Comparison of ENCODE assay signal across 26 mouse cellular contexts in genomic region chr9:15527846-15528245, GRCm38 (mm10). TPM values are rescaled to one million over a fixed set of nuclear protein-coding genes. Genes with fewer than 3 reads are reported as not detected.
DNase-seq lines count a peak whose midpoint lies in the region; TF ChIP-seq lines count a peak whose summit lies in the region.
"Had no signal": no experiment of that assay in that cellular context is flagged by ENCODE, and none has a peak within 500 bp of the region (broad histone marks: within the 10 kb centered on the region; RNA-seq: fewer than 3 reads in every experiment).

No protein-coding gene starts in this region.

- no peaks in the 10 kb centered on the region for H3K27me3 ChIP-seq in heart, adult 2 months (ENCODE audit: control insufficient read depth, insufficient read depth, low read length)
- H3K27me3 ChIP-seq: CH12.LX; embryonic facial prominence, embryonic 12.5 days; embryonic facial prominence, embryonic 15.5 days; forebrain, embryonic 12.5 days; forebrain, embryonic 15.5 days; hindbrain, embryonic 13.5 days; intestine, embryonic 15.5 days; Patski had no signal

- H3K4me3 ChIP-seq in heart, adult 2 months: no peak overlapping the region
- H3K4me3 ChIP-seq in brown adipose tissue, adult 24 weeks (ENCODE audit: insufficient read depth, low read depth, low read length): no peak overlapping the region
- H3K4me3 ChIP-seq: embryonic facial prominence, embryonic 12.5 days; embryonic facial prominence, embryonic 15.5 days; forebrain, embryonic 12.5 days; forebrain, embryonic 15.5 days; hindbrain, embryonic 10.5 days; hindbrain, embryonic 13.5 days; intestine, embryonic 15.5 days had no signal

- H3K27ac ChIP-seq in heart, adult 2 months: peak overlapping the region; percentile 51
- peak overlapping the region; percentile 90 for H3K27ac ChIP-seq in brown adipose tissue, adult 24 weeks (replicated peaks; ENCODE audit: low read depth, low read length)
- H3K27ac ChIP-seq: embryonic facial prominence, embryonic 12.5 days; embryonic facial prominence, embryonic 15.5 days; forebrain, embryonic 12.5 days; forebrain, embryonic 15.5 days; hindbrain, embryonic 10.5 days; hindbrain, embryonic 13.5 days; intestine, embryonic 15.5 days had no signal

- 44% methylated on average over 6 of the region's 6 CpGs for WGBS in heart, adult 2 months

- peaks cover 38% of the 10 kb centered on the region for H3K4me1 ChIP-seq in heart, adult 2 months (ENCODE audit: control insufficient read depth, insufficient read depth, low read length)
- H3K4me1 ChIP-seq in brown adipose tissue, adult 24 weeks (ENCODE audit: control insufficient read depth, insufficient read depth, insufficient read length, low read length): peaks cover 41% of the 10 kb centered on the region

- TF ChIP-seq CTCF in heart, adult 2 months (IDR thresholded peaks at IDR 0.05): no peak

- H3K9ac ChIP-seq in heart, adult 2 months (ENCODE audit: low read depth, low read length): no peak overlapping the region
- H3K9ac ChIP-seq: embryonic facial prominence, embryonic 12.5 days; embryonic facial prominence, embryonic 15.5 days; forebrain, embryonic 12.5 days; forebrain, embryonic 15.5 days; hindbrain, embryonic 13.5 days; intestine, embryonic 15.5 days had no signal

- intact Hi-C loops in heart, adult 2 months (cut with DNase I): no loop called here
- intact Hi-C loops in left cerebral cortex, postnatal 10 days (cut with DNase I): no loop called here

- peaks cover 15% of the 10 kb centered on the region for H3K36me3 ChIP-seq in heart, adult 2 months (ENCODE audit: control insufficient read depth, insufficient read depth, low read length)
- H3K36me3 ChIP-seq: embryonic facial prominence, embryonic 12.5 days; embryonic facial prominence, embryonic 15.5 days; forebrain, embryonic 12.5 days; forebrain, embryonic 15.5 days; G1E; hindbrain, embryonic 13.5 days; intestine, embryonic 15.5 days had no signal

- DNase-seq in heart, adult 2 months: no peak
- DNase-seq in heart, adult 11 months: no peak
- peak; percentile 24 for DNase-seq in lung, postnatal 36 days
- DNase-seq in lung, postnatal 4 days: no peak
- no peak for DNase-seq in left cerebral cortex, postnatal 10 days (ENCODE audit: extremely low spot score in 1 of 2, low spot score in 2 of 2)
- DNase-seq: adrenal gland, postnatal 10 days; adrenal gland, postnatal 36 days; B cell, adult 2 months; cerebellum, adult 11 months; cerebellum, adult 2 months; cerebellum, adult 9-11 months; cerebellum, postnatal 25 days; gastrocnemius, postnatal 14 days; heart, postnatal 10 days; heart, postnatal 36 days had no signal

- TF ChIP-seq EP300 in heart, adult 2 months (IDR thresholded peaks at IDR 0.05; ENCODE audit: insufficient read depth, low read depth, low read length): no peak

- no peaks in the 10 kb centered on the region; the same call in 1 of the 2 replicates for H3K79me2 ChIP-seq in heart, adult 2 months (replicated peaks; ENCODE audit: control insufficient read depth, insufficient read depth, low read length)

- no peak for TF ChIP-seq POLR2A in heart, adult 2 months (IDR thresholded peaks at IDR 0.05; ENCODE audit: insufficient read depth, low read depth, low read length)

RNA-seq across cellular contexts. Expression of gene Smco4, which starts 34.6 kb away (rescaled TPM):
- total RNA-seq in heart, adult 2 months (2021): 10 to 100 TPM; 24.9 to 25.8 TPM
- 16.5 and 34.0 TPM in 2 replicates for polyA plus RNA-seq in heart, adult 2 months (2012; rRNA removed)
- 14.5 and 22.4 TPM in 2 replicates for polyA plus RNA-seq in brown adipose tissue, adult 24 weeks (2012; ENCODE audit: insufficient read depth, insufficient read length, missing spikeins)
- total RNA-seq in left cerebral cortex, postnatal 10 days (2021): 1 to 10 TPM; 5.0 to 6.2 TPM
- polyA plus RNA-seq: G1E had no signal
